Mouse (Mus musculus): Measurements from ENCODE around the gene Gm21962.

- no peak for TF ChIP-seq CTCF (IDR thresholded peaks at IDR 0.05; ENCODE audit: control insufficient read depth, insufficient read depth, low read length)
- no peak for TF ChIP-seq POLR2A (IDR thresholded peaks at IDR 0.05; ENCODE audit: borderline replicate concordance, control insufficient read depth, low read depth, low read length)
These were observed 11.8 kb downstream of the Gm21962 start for GRCm38 (mm10) chr3:137682911-137683806.
